In genomic region chr11:69109032-69109900, GRCm38 (mm10) we compare ENCODE assay signal across 1 mouse cellular context.
TF ChIP-seq lines count a peak whose summit lies in the region.

No protein-coding gene starts in this region.

TF ChIP-seq in MEL, 35 proteins besides CTCF, POLR2A, EP300 and RAD21 (continued from another document):
- TF ChIP-seq MYC (IDR thresholded peaks at IDR 0.05; ENCODE audit: low read depth, low read length): no peak
- no peak for TF ChIP-seq SMC3 (IDR thresholded peaks at IDR 0.05; ENCODE audit: low read depth, low read length)
- no peak for TF ChIP-seq HCFC1 (IDR thresholded peaks at IDR 0.05; ENCODE audit: low read depth, low read length)
- TF ChIP-seq USF1 (IDR thresholded peaks at IDR 0.05; ENCODE audit: low read depth, low read length): no peak
- no peak for TF ChIP-seq SIN3A (IDR thresholded peaks at IDR 0.05; ENCODE audit: low read length)
- no peak for TF ChIP-seq TAL1 (IDR thresholded peaks at IDR 0.05; ENCODE audit: low read length)
- no peak for TF ChIP-seq MEF2A (IDR thresholded peaks at IDR 0.05; ENCODE audit: extremely low read depth, insufficient replicate concordance, low read depth, low read length, poor library complexity, severe bottlenecking)
